Comparison of ENCODE assay signal across 8 mouse cellular contexts in genomic region chr11:88599332-88600130, GRCm38 (mm10).
DNase-seq lines count a peak whose midpoint lies in the region; ATAC-seq and TF ChIP-seq lines count a peak whose summit lies in the region.

No protein-coding gene starts in this region.

- TF ChIP-seq POLR2A in small intestine, adult 2 months (IDR thresholded peaks at IDR 0.05; ENCODE audit: low read depth, low read length), result no peak

- H3K27me3 ChIP-seq in heart, embryonic 13.5 days (replicated peaks), result no peaks in the 10 kb centered on the region
- no peaks in the 10 kb centered on the region for H3K27me3 ChIP-seq in liver, embryonic 12.5 days (replicated peaks)
- H3K27me3 ChIP-seq in small intestine, adult 2 months (ENCODE audit: control insufficient read depth, insufficient read depth, low read length), result no peaks in the 10 kb centered on the region

- WGBS in heart, embryonic 13.5 days, result 54% methylated on average over 17 of the region's 17 CpGs
- 31% methylated on average over 17 of the region's 17 CpGs for WGBS in liver, embryonic 12.5 days (ENCODE audit: insufficient replicate concordance)
- 35% methylated on average over 17 of the region's 17 CpGs for WGBS in small intestine, adult 2 months

- no peak for ATAC-seq in heart, embryonic 13.5 days (ENCODE audit: extremely low read depth, insufficient number of reproducible peaks, low FRiP score, low TSS enrichment)
- peak; percentile 25; the same call in 1 of the 2 replicates for ATAC-seq in liver, embryonic 12.5 days

- H3K9ac ChIP-seq in heart, embryonic 13.5 days, result no peak overlapping the region; the same call in 1 of the 2 replicates
- H3K9ac ChIP-seq in liver, embryonic 12.5 days, result no peak overlapping the region

- H3K27ac ChIP-seq in heart, embryonic 13.5 days (replicated peaks), result peak overlapping the region; percentile 56
- H3K27ac ChIP-seq in liver, embryonic 12.5 days, result no peak overlapping the region
- peak overlapping the region; percentile 28 for H3K27ac ChIP-seq in small intestine, adult 2 months (ENCODE audit: insufficient read depth, low read depth, low read length)

- H3K4me1 ChIP-seq in heart, embryonic 13.5 days, result peaks cover 86% of the 10 kb centered on the region
- peaks cover 61% of the 10 kb centered on the region for H3K4me1 ChIP-seq in liver, embryonic 12.5 days
- peaks cover 17% of the 10 kb centered on the region for H3K4me1 ChIP-seq in small intestine, adult 2 months (ENCODE audit: control insufficient read depth, insufficient read depth, insufficient read length, low read length)

- peak overlapping the region; percentile 4; the same call in 1 of the 2 replicates for H3K4me2 ChIP-seq in heart, embryonic 13.5 days
- peak overlapping the region; percentile 17 for H3K4me2 ChIP-seq in liver, embryonic 12.5 days

- TF ChIP-seq CTCF in small intestine, adult 2 months (IDR thresholded peaks at IDR 0.05; ENCODE audit: extremely low read depth, insufficient read length, insufficient replicate concordance, low read depth, low read length), result no peak

- H3K36me3 ChIP-seq in heart, embryonic 13.5 days, result peaks cover 22% of the 10 kb centered on the region
- peaks cover 19% of the 10 kb centered on the region for H3K36me3 ChIP-seq in liver, embryonic 12.5 days
- no peaks in the 10 kb centered on the region; the same call in 1 of the 2 replicates for H3K36me3 ChIP-seq in small intestine, adult 2 months (ENCODE audit: control insufficient read depth, insufficient read depth, low read length)

- no peak overlapping the region for H3K4me3 ChIP-seq in heart, embryonic 13.5 days
- H3K4me3 ChIP-seq in liver, embryonic 12.5 days, result no peak overlapping the region
- H3K4me3 ChIP-seq in small intestine, adult 2 months (ENCODE audit: low read depth, low read length), result no peak overlapping the region

- peak; percentile 56 for DNase-seq in cerebellum, adult 11-12 months
- DNase-seq in cerebellum, adult 11 months, result no peak
- peak; percentile 54 to 59 for DNase-seq in spleen, postnatal 36 days (ENCODE audit: low spot score in 2 of 2)
- DNase-seq in spleen, postnatal 4 days (ENCODE audit: low spot score in 2 of 2), result no peak
- DNase-seq in urinary bladder, postnatal 4 days (ENCODE audit: low spot score in 2 of 2), result no peak

- H3K9me3 ChIP-seq in heart, embryonic 13.5 days, result no peaks in the 10 kb centered on the region
- H3K9me3 ChIP-seq in liver, embryonic 12.5 days (replicated peaks), result no peaks in the 10 kb centered on the region

Comparison
In these comparisons a context has a peak if more than half of its experiments do, and no peak if none do; other contexts are left out.
1. DNase-seq: peak in cerebellum, adult 11-12 months (single experiment) and spleen, postnatal 36 days (2 of 2); none in cerebellum, adult 11 months (single experiment), spleen, postnatal 4 days (0 of 2) and urinary bladder, postnatal 4 days (0 of 2).